Mouse (Mus musculus) embryo, embryonic 10.5 days (tissue): ENCODE data around the gene Dio2.

Source experiments
- DNase-seq: peaks from one replicate; pipeline ENCODE4 v3.0.0-alpha.2; 2015; ENCODE audit warnings: low spot score

Gene Dio2

GRCm38 (mm10) chr12:90738388-90739223, at the start of gene Dio2:
Gene Dio2 (minus strand): TSS chr12:90738438.
- peak; percentile 18 for DNase-seq

- DNase-seq, result no peak
Measured at GRCm38 (mm10) chr12:90781438-90781837, 43.2 kb upstream of the Dio2 start.

- no peak for DNase-seq
Measured at GRCm38 (mm10) chr12:90744752-90745151, 6.5 kb upstream of the Dio2 start.

DNA sequence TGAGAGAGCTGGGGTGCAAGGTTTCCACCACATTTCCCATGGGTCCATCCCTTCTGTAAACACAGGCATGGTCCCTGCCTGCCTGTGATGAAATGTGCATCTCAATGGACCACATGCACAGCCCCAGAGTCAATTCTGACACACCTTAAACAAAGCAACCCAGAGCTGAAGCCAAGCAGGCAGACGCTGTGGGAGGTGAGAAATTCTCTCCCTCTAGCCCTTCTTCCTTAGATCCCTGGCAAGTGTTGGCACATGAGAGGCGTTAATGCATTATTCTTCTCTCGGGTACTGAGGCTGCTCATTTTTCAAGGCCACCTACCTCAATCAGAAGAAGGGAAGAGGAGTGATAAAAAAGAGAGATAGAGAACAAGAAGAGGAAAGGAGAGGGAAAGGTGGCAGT, 5.4 kb upstream of the Dio2 start:
- no peak for DNase-seq

GRCm38 (mm10) chr12:90740468-90740867, 2.2 kb upstream of the Dio2 start:
- peak; percentile 72 for DNase-seq

GRCm38 (mm10) chr12:90737932-90738331, 306 bp downstream of the Dio2 start:
- DNase-seq, result no peak

GRCm38 (mm10) chr12:90735447-90735846, 2.8 kb downstream of the Dio2 start:
- no peak for DNase-seq

GRCm38 (mm10) chr12:90734503-90734902, 3.7 kb downstream of the Dio2 start:
- no peak for DNase-seq

- DNase-seq, result no peak
Measured at GRCm38 (mm10) chr12:90733721-90734120, 4.5 kb downstream of the Dio2 start.

DNA sequence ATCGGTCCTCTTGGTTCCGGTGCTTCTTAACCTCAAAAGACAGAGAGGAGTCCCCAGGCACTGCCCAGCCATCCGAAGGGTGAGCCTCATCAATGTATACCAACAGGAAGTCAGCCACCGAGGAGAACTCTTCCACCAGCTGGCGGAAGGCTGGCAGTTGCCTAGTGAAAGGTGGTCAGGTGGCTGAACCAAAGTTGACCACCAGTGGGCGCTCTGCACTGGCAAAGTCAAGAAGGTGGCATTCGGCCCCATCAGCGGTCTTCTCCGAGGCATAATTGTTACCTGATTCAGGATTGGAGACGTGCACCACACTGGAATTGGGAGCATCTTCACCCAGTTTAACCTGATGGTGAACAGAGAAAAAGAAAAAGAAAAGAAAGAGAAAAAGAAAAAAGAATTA, 8.6 kb downstream of the Dio2 start:
- peak; percentile 58 for DNase-seq

DNA sequence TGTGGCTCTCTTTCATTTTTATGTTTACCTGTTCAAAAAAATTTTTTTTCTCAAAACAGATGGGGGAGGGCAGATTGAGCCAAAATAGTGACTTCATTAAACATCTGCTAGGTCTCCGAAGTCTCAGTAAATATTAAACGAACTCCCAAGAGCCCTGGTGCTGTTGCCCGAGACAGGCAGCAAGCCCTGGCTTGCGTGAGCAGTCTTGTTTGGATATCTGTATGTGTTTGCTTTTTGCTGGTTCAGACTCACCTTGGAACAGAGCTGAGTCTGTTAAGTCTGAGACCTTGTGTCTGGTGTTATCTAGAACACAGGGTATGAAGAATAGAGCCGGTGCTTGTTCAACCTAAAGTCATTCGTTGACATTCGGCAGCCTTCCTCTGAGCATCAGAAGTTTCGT, 13.1 kb downstream of the Dio2 start:
- no peak for DNase-seq

DNA sequence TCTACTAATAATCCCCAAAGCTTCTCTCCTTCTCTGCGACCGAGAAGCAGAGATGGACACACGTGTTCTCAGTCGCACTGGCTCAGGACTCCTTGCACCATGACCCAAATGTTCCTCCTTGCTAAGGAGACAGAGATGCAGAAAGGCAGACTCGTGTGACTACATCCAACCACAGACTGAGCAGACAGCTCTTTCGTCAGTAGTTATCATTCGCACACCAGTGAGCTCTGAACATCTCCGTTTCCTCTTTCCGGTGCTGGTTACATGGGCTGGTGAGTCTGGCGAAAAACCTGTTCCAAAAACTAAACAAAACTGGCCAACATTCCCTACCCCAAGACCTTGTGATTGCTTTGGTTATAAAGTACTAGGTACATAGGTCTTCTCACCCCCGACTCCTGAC, 13.6 kb downstream of the Dio2 start:
- DNase-seq, result no peak

GRCm38 (mm10) chr12:90694135-90694534, 44.1 kb downstream of the Dio2 start:
- no peak for DNase-seq
